Mouse (Mus musculus): Measurements from ENCODE around the gene Obscn.

- TF ChIP-seq POLR2A (IDR thresholded peaks at IDR 0.05; ENCODE audit: borderline replicate concordance, insufficient read depth, low read length) (no peak), CTCF (IDR thresholded peaks at IDR 0.05; ENCODE audit: borderline replicate concordance, insufficient read depth, low read depth, low read length) (no peak)
Observed at GRCm38 (mm10) chr11:59182864-59183331, 46.7 kb upstream of the Obscn start, which contains the start of gene Gjc2.
